Mouse (Mus musculus): ENCODE results near the gene Pmepa1. TPM values are rescaled to one million over a fixed set of nuclear protein-coding genes. Genes with fewer than 3 reads are reported as not detected.
A peak's percentile ranks its signal among the peaks of the same experiment; 100 is the strongest.

The Pmepa1 gene
- total and polyA plus RNA-seq, 2 experiments: 0.28 to 1.8 TPM

DNA sequence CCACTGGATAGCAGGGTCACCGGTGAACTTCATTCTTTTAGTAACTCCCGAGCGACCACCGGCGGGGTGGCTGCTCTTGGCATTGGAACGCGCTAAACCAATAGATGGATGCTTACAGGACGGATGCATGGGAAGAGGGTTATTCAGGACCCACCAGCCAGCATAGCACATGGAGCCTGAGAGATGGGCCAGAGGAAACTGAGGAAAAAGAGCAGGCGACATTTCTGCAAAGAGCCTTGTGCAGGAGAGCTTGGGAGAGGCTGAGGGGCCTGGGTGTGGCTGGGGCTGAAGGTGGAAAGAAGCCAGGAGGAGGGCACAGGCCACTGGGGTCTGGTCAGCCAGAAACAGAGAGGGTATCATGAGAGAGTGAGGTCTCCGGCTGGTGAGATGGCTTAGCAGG, 93.0 kb downstream of the Pmepa1 start:
- no peak overlapping the region for H3K9ac ChIP-seq (ENCODE audit: low read depth, low read length)
- no peaks in the 10 kb centered on the region for H3K36me3 ChIP-seq (ENCODE audit: control insufficient read depth, insufficient read depth, low read length)
- 93% methylated on average over 10 of the region's 10 CpGs for WGBS
- TF ChIP-seq POLR2A (IDR thresholded peaks at IDR 0.05; ENCODE audit: extremely low read depth, insufficient read depth, low read length): no peak
- TF ChIP-seq CTCF (IDR thresholded peaks at IDR 0.05; ENCODE audit: low read depth, low read length): no peak
- DNase-seq (ENCODE audit: extremely low read depth, low read depth, low spot score): no peak
- no peaks in the 10 kb centered on the region for H3K79me2 ChIP-seq (ENCODE audit: control insufficient read depth, insufficient read depth, low read length)
- no peaks in the 10 kb centered on the region for H3K27me3 ChIP-seq (ENCODE audit: control insufficient read depth, insufficient read depth, low read length)
- no peak overlapping the region for H3K27ac ChIP-seq (replicated peaks; ENCODE audit: insufficient read depth, low read depth, low read length)
- H3K4me3 ChIP-seq (ENCODE audit: insufficient read depth, low read depth, low read length): no peak overlapping the region
- peaks cover 7% of the 10 kb centered on the region for H3K4me1 ChIP-seq (ENCODE audit: control insufficient read depth, insufficient read depth, low read length)

DNA sequence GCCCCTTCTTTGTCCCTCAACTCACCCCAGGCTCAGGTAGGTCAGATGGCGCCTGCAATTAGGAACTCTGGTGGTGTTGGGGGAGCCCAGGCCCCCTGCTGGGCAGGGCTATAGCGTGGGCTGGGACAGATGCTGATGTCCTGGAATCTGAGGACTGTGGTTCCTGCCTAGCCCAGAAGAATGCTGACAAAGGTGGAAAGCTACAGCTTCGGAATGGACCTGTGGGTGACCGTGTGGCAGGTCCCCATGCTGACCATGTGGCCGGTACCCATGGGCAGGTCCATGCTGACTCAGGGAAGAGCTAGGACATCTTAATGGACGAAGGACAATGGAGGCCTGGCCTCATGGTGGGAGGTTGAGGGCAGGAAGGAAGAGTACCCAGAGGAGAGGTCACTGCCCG, 93.5 kb downstream of the Pmepa1 start:
- WGBS: 90% methylated on average over 7 of the region's 7 CpGs
- Histone ChIP-seq H3K4me1 (ENCODE audit: control insufficient read depth, insufficient read depth, low read length) (peaks cover 7% of the 10 kb centered on the region), H3K36me3 (ENCODE audit: control insufficient read depth, insufficient read depth, low read length) (no peaks in the 10 kb centered on the region), H3K79me2 (ENCODE audit: control insufficient read depth, insufficient read depth, low read length) (no peaks in the 10 kb centered on the region), H3K27ac (replicated peaks; ENCODE audit: insufficient read depth, low read depth, low read length) (no peak overlapping the region), H3K9ac (ENCODE audit: low read depth, low read length) (no peak overlapping the region), H3K27me3 (ENCODE audit: control insufficient read depth, insufficient read depth, low read length) (no peaks in the 10 kb centered on the region), H3K4me3 (ENCODE audit: insufficient read depth, low read depth, low read length) (no peak overlapping the region)
- TF ChIP-seq POLR2A (IDR thresholded peaks at IDR 0.05; ENCODE audit: extremely low read depth, insufficient read depth, low read length) (no peak), CTCF (IDR thresholded peaks at IDR 0.05; ENCODE audit: low read depth, low read length) (0 out of 2 replicates have a peak, but pooled peaks have one; percentile 5)
- no peak for DNase-seq (ENCODE audit: extremely low read depth, low read depth, low spot score)

- TF ChIP-seq CTCF (IDR thresholded peaks at IDR 0.05; ENCODE audit: low read depth, low read length) (no peak), POLR2A (IDR thresholded peaks at IDR 0.05; ENCODE audit: extremely low read depth, insufficient read depth, low read length) (no peak)
- WGBS: 73% methylated on average over 7 of the region's 7 CpGs
- H3K27ac ChIP-seq (replicated peaks; ENCODE audit: insufficient read depth, low read depth, low read length): no peak overlapping the region
- H3K36me3 ChIP-seq (ENCODE audit: control insufficient read depth, insufficient read depth, low read length): no peaks in the 10 kb centered on the region
- no peaks in the 10 kb centered on the region for H3K79me2 ChIP-seq (ENCODE audit: control insufficient read depth, insufficient read depth, low read length)
- H3K4me1 ChIP-seq (ENCODE audit: control insufficient read depth, insufficient read depth, low read length): peaks cover 3% of the 10 kb centered on the region; the same call in 1 of the 2 replicates
- no peak for DNase-seq (ENCODE audit: extremely low read depth, low read depth, low spot score)
- no peaks in the 10 kb centered on the region for H3K27me3 ChIP-seq (ENCODE audit: control insufficient read depth, insufficient read depth, low read length)
- H3K9ac ChIP-seq (ENCODE audit: low read depth, low read length): no peak overlapping the region
- no peak overlapping the region for H3K4me3 ChIP-seq (ENCODE audit: insufficient read depth, low read depth, low read length)
Measured at GRCm38 (mm10) chr2:173181901-173182300, 94.4 kb downstream of the Pmepa1 start.

- Histone ChIP-seq H3K27me3 (ENCODE audit: control insufficient read depth, insufficient read depth, low read length) (no peaks in the 10 kb centered on the region), H3K4me1 (ENCODE audit: control insufficient read depth, insufficient read depth, low read length) (0 out of 2 replicates have a peak, but pooled peaks cover under 1% of the 10 kb centered on the region), H3K4me3 (ENCODE audit: insufficient read depth, low read depth, low read length) (no peak overlapping the region), H3K79me2 (ENCODE audit: control insufficient read depth, insufficient read depth, low read length) (no peaks in the 10 kb centered on the region), H3K36me3 (ENCODE audit: control insufficient read depth, insufficient read depth, low read length) (no peaks in the 10 kb centered on the region), H3K9ac (ENCODE audit: low read depth, low read length) (no peak overlapping the region), H3K27ac (replicated peaks; ENCODE audit: insufficient read depth, low read depth, low read length) (no peak overlapping the region)
- WGBS: 83% methylated on average over 5 of the region's 5 CpGs
- DNase-seq (ENCODE audit: extremely low read depth, low read depth, low spot score): no peak
- TF ChIP-seq CTCF (IDR thresholded peaks at IDR 0.05; ENCODE audit: low read depth, low read length) (no peak), POLR2A (IDR thresholded peaks at IDR 0.05; ENCODE audit: extremely low read depth, insufficient read depth, low read length) (no peak)
Measured at GRCm38 (mm10) chr2:173181486-173181885, 94.8 kb downstream of the Pmepa1 start.

GRCm38 (mm10) chr2:173180721-173181388, 95.5 kb downstream of the Pmepa1 start:
- Histone ChIP-seq H3K79me2 (ENCODE audit: control insufficient read depth, insufficient read depth, low read length) (no peaks in the 10 kb centered on the region), H3K9ac (ENCODE audit: low read depth, low read length) (no peak overlapping the region), H3K4me3 (ENCODE audit: insufficient read depth, low read depth, low read length) (no peak overlapping the region), H3K27me3 (ENCODE audit: control insufficient read depth, insufficient read depth, low read length) (no peaks in the 10 kb centered on the region), H3K4me1 (ENCODE audit: control insufficient read depth, insufficient read depth, low read length) (no peaks in the 10 kb centered on the region), H3K36me3 (ENCODE audit: control insufficient read depth, insufficient read depth, low read length) (no peaks in the 10 kb centered on the region), H3K27ac (replicated peaks; ENCODE audit: insufficient read depth, low read depth, low read length) (no peak overlapping the region)
- 89% methylated on average over 11 of the region's 11 CpGs for WGBS
- DNase-seq (ENCODE audit: extremely low read depth, low read depth, low spot score): no peak
- no peak for TF ChIP-seq CTCF (IDR thresholded peaks at IDR 0.05; ENCODE audit: low read depth, low read length)
- no peak for TF ChIP-seq POLR2A (IDR thresholded peaks at IDR 0.05; ENCODE audit: extremely low read depth, insufficient read depth, low read length)

DNA sequence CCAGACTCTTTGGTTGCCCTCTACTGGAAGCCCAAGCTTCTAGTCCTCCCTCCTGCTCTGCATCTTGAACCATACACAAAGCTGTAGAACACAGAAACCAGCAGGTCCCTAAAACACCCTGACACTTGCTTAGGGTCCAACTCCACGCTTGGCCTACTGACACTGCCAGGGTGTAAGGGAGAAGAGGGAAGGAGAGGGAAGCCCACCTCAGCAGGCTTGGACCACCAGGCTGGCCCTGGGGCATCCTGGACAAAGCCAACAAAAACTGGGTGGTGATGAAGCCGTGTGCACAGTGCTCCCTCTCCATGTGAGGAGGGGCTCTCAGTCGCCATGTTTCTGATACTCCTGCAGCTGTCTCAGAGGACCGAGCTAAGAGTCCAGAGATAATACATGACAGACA, 96.3 kb downstream of the Pmepa1 start:
- no peaks in the 10 kb centered on the region for H3K36me3 ChIP-seq (ENCODE audit: control insufficient read depth, insufficient read depth, low read length)
- TF ChIP-seq CTCF (IDR thresholded peaks at IDR 0.05; ENCODE audit: low read depth, low read length) (no peak), POLR2A (IDR thresholded peaks at IDR 0.05; ENCODE audit: extremely low read depth, insufficient read depth, low read length) (no peak)
- H3K9ac ChIP-seq (ENCODE audit: low read depth, low read length): no peak overlapping the region
- H3K4me3 ChIP-seq (ENCODE audit: insufficient read depth, low read depth, low read length): no peak overlapping the region
- 82% methylated on average over 4 of the region's 4 CpGs for WGBS
- no peak overlapping the region for H3K27ac ChIP-seq (replicated peaks; ENCODE audit: insufficient read depth, low read depth, low read length)
- DNase-seq (ENCODE audit: extremely low read depth, low read depth, low spot score): no peak
- no peaks in the 10 kb centered on the region for H3K4me1 ChIP-seq (ENCODE audit: control insufficient read depth, insufficient read depth, low read length)
- H3K79me2 ChIP-seq (ENCODE audit: control insufficient read depth, insufficient read depth, low read length): no peaks in the 10 kb centered on the region
- H3K27me3 ChIP-seq (ENCODE audit: control insufficient read depth, insufficient read depth, low read length): no peaks in the 10 kb centered on the region

Data from liver, adult 2 months (tissue).